Mouse (Mus musculus) cerebellum, adult 11 months (tissue): ENCODE measurements around the gene Vmn2r6.
"Not testable (repeated sequence)": the region's sequence is repeated elsewhere in the genome, so short reads cannot be mapped to it uniquely, and the experiment has no call there.

Source experiments
- DNase-seq: peaks from one replicate; pipeline ENCODE4 v3.0.0; 2022

Gene Vmn2r6

GRCm38 (mm10) chr3:64565730-64566129 is at the start of gene Vmn2r6:
Vmn2r6 (minus strand) TSS chr3:64565830.
- not testable (repeated sequence) for DNase-seq

- no peak for DNase-seq
These were observed 22.0 kb upstream of the Vmn2r6 start for GRCm38 (mm10) chr3:64587618-64588017.

- DNase-seq: not testable (repeated sequence)
These were observed 3.2 kb upstream of the Vmn2r6 start for GRCm38 (mm10) chr3:64568793-64569192.

GRCm38 (mm10) chr3:64523585-64523984 is 42.0 kb downstream of the Vmn2r6 start:
- not testable (repeated sequence) for DNase-seq

- not testable (repeated sequence) for DNase-seq
These were observed 55.9 kb downstream of the Vmn2r6 start, which contains the start of gene Vmn2r5 for GRCm38 (mm10) chr3:64509742-64510141. Vmn2r5 (minus strand) TSS chr3:64509842.
